Mouse (Mus musculus) CH12.LX (cell line): ENCODE results near the gene Wnt6.

ENCODE experiments used
- CTCF ChIP-seq, 2 experiments: IDR thresholded peaks in 1 of 2; conservative IDR thresholded peaks in 1 of 2; 2 replicates each; pipeline ENCODE4 v1.5.1; 2011 to 2012; ENCODE audit warnings: low read depth in 2 of 2, low read length in 2 of 2, improper control_type of control experiment in 1 of 2, inconsistent platforms in 1 of 2, mild to moderate bottlenecking in 1 of 2, moderate library complexity in 1 of 2
- EP300 ChIP-seq: IDR thresholded peaks from 2 replicates; pipeline ENCODE4 v1.6.1; 2011; ENCODE audit warnings: low read length, improper control_type of control experiment
- JUND ChIP-seq: conservative IDR thresholded peaks from 2 replicates; pipeline ENCODE4 v1.6.1; 2011; ENCODE audit warnings: low read depth, low read length, improper control_type of control experiment
- MAFK ChIP-seq: IDR thresholded peaks from 2 replicates; pipeline ENCODE4 v1.6.1; 2011; ENCODE audit warnings: low read length, improper control_type of control experiment; ENCODE audit not compliant: insufficient replicate concordance
- POLR2A ChIP-seq: IDR thresholded peaks from 2 replicates; pipeline ENCODE4 v1.6.1; 2011; ENCODE audit warnings: low read depth, mild to moderate bottlenecking, improper control_type of control experiment, low read length
- POLR2AphosphoS2 ChIP-seq: IDR thresholded peaks from 2 replicates; pipeline ENCODE4 v1.6.1; 2011; ENCODE audit warnings: low read depth, low read length, improper control_type of control experiment
- ZNF384 ChIP-seq: IDR thresholded peaks from 2 replicates; pipeline ENCODE4 v1.6.1; 2012; ENCODE audit warnings: low read depth, low read length, improper control_type of control experiment, inconsistent platforms

DNA sequence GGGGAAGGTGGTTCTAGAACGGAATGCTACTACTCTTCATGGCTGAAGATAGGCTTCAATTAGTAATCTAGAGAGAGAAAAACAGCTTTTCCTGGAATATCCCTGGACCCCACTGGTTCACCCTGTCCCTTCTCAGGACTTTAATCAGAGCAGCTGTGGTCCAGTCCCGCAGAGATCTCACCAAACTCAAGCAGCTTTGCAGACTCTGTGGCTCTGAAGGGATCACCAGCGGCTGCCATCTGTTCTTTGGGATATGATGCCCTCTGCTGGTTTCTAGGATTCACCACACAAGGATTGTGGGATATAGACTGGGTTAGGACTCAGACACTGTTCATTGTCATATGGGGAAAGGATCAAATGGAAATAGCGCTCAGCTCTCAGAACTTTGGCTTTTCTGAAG lies 11.9 kb upstream of the Wnt6 start:
- TF ChIP-seq MAFK, result no peak
- TF ChIP-seq JUND, result no peak
- TF ChIP-seq POLR2A, result no peak
- peak in 1 of 2 experiments; percentile 91; a peak in 3 of 4 replicates for TF ChIP-seq CTCF (conservative IDR thresholded peaks at IDR 0.05 in 1 of 2, IDR thresholded peaks at IDR 0.05 in 1 of 2; ENCODE audit: low read depth in 2 of 2, low read length in 2 of 2)
- no peak for TF ChIP-seq EP300
- TF ChIP-seq ZNF384, result no peak
- no peak for TF ChIP-seq POLR2AphosphoS2
